In genomic region chr1:162813836-162814156, GRCm38 (mm10) we compare ENCODE assay signal across 9 mouse cellular contexts. TPM values are rescaled to one million over a fixed set of nuclear protein-coding genes. Genes with fewer than 3 reads are reported as not detected.
DNase-seq lines count a peak whose midpoint lies in the region; ATAC-seq and TF ChIP-seq lines count a peak whose summit lies in the region.
"Had no signal": no experiment of that assay in that cellular context is flagged by ENCODE, and none has a peak within 500 bp of the region (broad histone marks: within the 10 kb centered on the region; RNA-seq: fewer than 3 reads in every experiment).

Gene Fmo4 (minus strand): TSS chr1:162813972.

- DNase-seq in 3T3-L1 (ENCODE audit: low read depth, low spot score): peak; percentile 50
- peak; percentile 34 for DNase-seq in heart, postnatal 25 days (ENCODE audit: low spot score)
- DNase-seq in layer of hippocampus, postnatal 10 days (ENCODE audit: low spot score in 2 of 2): peak; percentile 28 to 52
- no peak for DNase-seq in spleen, postnatal 10 days (ENCODE audit: low spot score in 2 of 2)

- H3K4me2 ChIP-seq in forebrain, embryonic 12.5 days: no peak within 1 kb of the TSS
- H3K4me2 ChIP-seq in forebrain, embryonic 16.5 days (ENCODE audit: low read length): no peak within 1 kb of the TSS
- H3K4me2 ChIP-seq in neural tube, embryonic 14.5 days (ENCODE audit: low read depth, low read length): no peak within 1 kb of the TSS

- 0 out of 2 replicates have a peak, but pooled peaks have one; percentile 11 for ATAC-seq in forebrain, embryonic 12.5 days (ENCODE audit: low FRiP score)
- no peak for ATAC-seq in forebrain, embryonic 16.5 days
- ATAC-seq in neural tube, embryonic 14.5 days (ENCODE audit: low read depth): peak; percentile 54; the same call in 1 of the 2 replicates

- H3K4me1 ChIP-seq in forebrain, embryonic 12.5 days: no peaks in the 10 kb centered on the region
- H3K4me1 ChIP-seq in forebrain, embryonic 16.5 days (replicated peaks; ENCODE audit: control insufficient read depth, insufficient read depth, low read length): no peaks in the 10 kb centered on the region
- no peaks in the 10 kb centered on the region for H3K4me1 ChIP-seq in bone marrow macrophage, adult 2 months (ENCODE audit: control insufficient read depth, insufficient read depth, low read length)
- H3K4me1 ChIP-seq in neural tube, embryonic 14.5 days (ENCODE audit: control insufficient read depth, insufficient read depth, low read length): no peaks in the 10 kb centered on the region

- H3K9me3 ChIP-seq in forebrain, embryonic 12.5 days: no peaks in the 10 kb centered on the region
- no peaks in the 10 kb centered on the region for H3K9me3 ChIP-seq in forebrain, embryonic 16.5 days (ENCODE audit: control insufficient read depth, low read length)
- no peaks in the 10 kb centered on the region for H3K9me3 ChIP-seq in neural tube, embryonic 14.5 days (ENCODE audit: control insufficient read depth, low read length)

- no peak within 1 kb of the TSS for H3K27ac ChIP-seq in forebrain, embryonic 12.5 days
- H3K27ac ChIP-seq in forebrain, embryonic 16.5 days (ENCODE audit: low read length): no peak within 1 kb of the TSS
- H3K27ac ChIP-seq in bone marrow macrophage, adult 2 months (ENCODE audit: insufficient read depth, low read depth, low read length): no peak within 1 kb of the TSS
- no peak within 1 kb of the TSS for H3K27ac ChIP-seq in neural tube, embryonic 14.5 days (ENCODE audit: low read depth, low read length)

- no peaks in the 10 kb centered on the region for H3K27me3 ChIP-seq in forebrain, embryonic 12.5 days
- H3K27me3 ChIP-seq in forebrain, embryonic 16.5 days (replicated peaks; ENCODE audit: control insufficient read depth, insufficient read depth, low read length): no peaks in the 10 kb centered on the region
- H3K27me3 ChIP-seq in neural tube, embryonic 14.5 days (ENCODE audit: control insufficient read depth, insufficient read depth, low read length): no peaks in the 10 kb centered on the region

- no peaks in the 10 kb centered on the region for H3K36me3 ChIP-seq in forebrain, embryonic 12.5 days (replicated peaks)
- no peaks in the 10 kb centered on the region for H3K36me3 ChIP-seq in forebrain, embryonic 16.5 days (ENCODE audit: control insufficient read depth, insufficient read depth)
- no peaks in the 10 kb centered on the region for H3K36me3 ChIP-seq in neural tube, embryonic 14.5 days (ENCODE audit: control insufficient read depth, insufficient read depth, low read length)

- 41% methylated on average over 8 of the region's 8 CpGs for WGBS in forebrain, embryonic 12.5 days
- 48% methylated on average over 8 of the region's 8 CpGs for WGBS in forebrain, embryonic 16.5 days
- 47% methylated on average over 8 of the region's 8 CpGs for WGBS in neural tube, embryonic 14.5 days

- TF ChIP-seq POLR2A in bone marrow macrophage, adult 2 months (IDR thresholded peaks at IDR 0.05; ENCODE audit: borderline replicate concordance, low read depth, low read length): no peak

- no peak within 1 kb of the TSS for H3K4me3 ChIP-seq in forebrain, embryonic 12.5 days (replicated peaks)
- H3K4me3 ChIP-seq in forebrain, embryonic 16.5 days (replicated peaks; ENCODE audit: low read length): no peak within 1 kb of the TSS
- H3K4me3 ChIP-seq in bone marrow macrophage, adult 2 months (ENCODE audit: insufficient read depth, low read length): peak within 1 kb of the TSS; percentile 21; the same call in 1 of the 2 replicates
- no peak within 1 kb of the TSS for H3K4me3 ChIP-seq in neural tube, embryonic 14.5 days (ENCODE audit: low read depth, low read length)

- TF ChIP-seq CTCF in bone marrow macrophage, adult 2 months (IDR thresholded peaks at IDR 0.05; ENCODE audit: low read depth, low read length): peak; percentile 42; the same call in 1 of the 2 replicates

- intact Hi-C loops in heart, postnatal 25 days (cut with DNase I): loop anchor here (1.0 to 5.0 kb wide), 2 partner anchors 45 to 244 kb away; no protein-coding TSS in a partner anchor

- no peak within 1 kb of the TSS for H3K9ac ChIP-seq in forebrain, embryonic 12.5 days
- no peak within 1 kb of the TSS for H3K9ac ChIP-seq in forebrain, embryonic 16.5 days (replicated peaks; ENCODE audit: low read depth, low read length)
- no peak within 1 kb of the TSS for H3K9ac ChIP-seq in neural tube, embryonic 14.5 days (replicated peaks; ENCODE audit: low read depth, low read length)

RNA-seq across cellular contexts. Expression of gene Fmo4, which starts in this region (rescaled TPM):
- polyA plus RNA-seq in forebrain, embryonic 12.5 days (2016; fragmentation: Nextera tagmentation; extraction: Ambion mirVana): 0.23 TPM in 1 of 2 replicates, not detected in the other
- 0.13 and 0.31 TPM in 2 replicates for polyA plus RNA-seq in forebrain, embryonic 16.5 days (2015; fragmentation: Nextera tagmentation; extraction: Ambion mirVana)
- polyA plus RNA-seq in bone marrow macrophage, adult 2 months (2012; ENCODE audit: insufficient read depth, insufficient read length, missing spikeins): not detected in 2 replicates
- total RNA-seq in heart, postnatal 25 days (2021): under 1 TPM in 1 of 2 experiments, not detected in 1; 0.10 TPM
- under 1 TPM in 1 of 2 experiments, not detected in 1; 0.23 TPM for total RNA-seq in layer of hippocampus, postnatal 10 days (2021)
- polyA plus RNA-seq in neural tube, embryonic 14.5 days (2014; fragmentation: Nextera tagmentation; extraction: Ambion mirVana): 0.33 TPM in 2 replicates
- total RNA-seq: ES-E14 had no signal

Comparison
In these comparisons a context has a peak if more than half of its experiments do, and no peak if none do; other contexts are left out.
1. Peak in ATAC-seq in forebrain, embryonic 12.5 days; RNA of the gene not detected or under 1 TPM.
2. Peak in DNase-seq in heart, postnatal 25 days; RNA of the gene not detected or under 1 TPM.
3. Peak in DNase-seq in layer of hippocampus, postnatal 10 days; RNA of the gene not detected or under 1 TPM.
4. Peak in ATAC-seq in neural tube, embryonic 14.5 days; RNA of the gene not detected or under 1 TPM.